24 mouse cellular contexts compared by ENCODE assay signal in genomic region chr10:84212096-84212785, GRCm38 (mm10).
DNase-seq lines count a peak whose midpoint lies in the region; ATAC-seq and TF ChIP-seq lines count a peak whose summit lies in the region.
"Had no signal": no experiment of that assay in that cellular context is flagged by ENCODE, and none has a peak within 500 bp of the region (broad histone marks: within the 10 kb centered on the region; RNA-seq: fewer than 3 reads in every experiment).

No protein-coding gene starts in this region.

- 0 out of 2 replicates have a peak, but pooled peaks cover 2% of the 10 kb centered on the region for H3K4me1 ChIP-seq in kidney, embryonic 16.5 days (ENCODE audit: insufficient read depth, low read length)
- H3K4me1 ChIP-seq in kidney, embryonic 15.5 days: 0 out of 2 replicates have a peak, but pooled peaks cover 3% of the 10 kb centered on the region
- H3K4me1 ChIP-seq in midbrain, postnatal 0 days (ENCODE audit: insufficient read depth, low read length): no peaks in the 10 kb centered on the region
- H3K4me1 ChIP-seq: forebrain, embryonic 13.5 days; liver, embryonic 13.5 days; lung, embryonic 15.5 days; neural tube, embryonic 12.5 days; stomach, embryonic 15.5 days had no signal

- WGBS in kidney, embryonic 16.5 days: 69% methylated on average over 5 of the region's 5 CpGs
- WGBS in kidney, embryonic 15.5 days: 71% methylated on average over 5 of the region's 5 CpGs
- 83% methylated on average over 5 of the region's 5 CpGs for WGBS in midbrain, postnatal 0 days

- H3K9ac ChIP-seq in kidney, embryonic 16.5 days (replicated peaks; ENCODE audit: low read length): no peak overlapping the region
- H3K9ac ChIP-seq in kidney, embryonic 15.5 days: no peak overlapping the region
- H3K9ac ChIP-seq in midbrain, postnatal 0 days (replicated peaks; ENCODE audit: low read length, poor library complexity, severe bottlenecking): no peak overlapping the region
- H3K9ac ChIP-seq: forebrain, embryonic 13.5 days; heart, embryonic 15.5 days; liver, embryonic 13.5 days; lung, embryonic 15.5 days; neural tube, embryonic 12.5 days; stomach, embryonic 15.5 days had no signal

- H3K27me3 ChIP-seq in kidney, embryonic 16.5 days (ENCODE audit: insufficient read depth, low read length): no peaks in the 10 kb centered on the region
- no peaks in the 10 kb centered on the region for H3K27me3 ChIP-seq in kidney, embryonic 15.5 days
- no peaks in the 10 kb centered on the region for H3K27me3 ChIP-seq in midbrain, postnatal 0 days (ENCODE audit: insufficient read depth, low read length)
- H3K27me3 ChIP-seq: forebrain, embryonic 13.5 days; heart, embryonic 15.5 days; liver, embryonic 13.5 days; lung, embryonic 15.5 days; neural tube, embryonic 12.5 days; stomach, embryonic 15.5 days had no signal

- H3K36me3 ChIP-seq in kidney, embryonic 16.5 days (ENCODE audit: insufficient read depth, low read length): no peaks in the 10 kb centered on the region; the same call in 1 of the 2 replicates
- no peaks in the 10 kb centered on the region for H3K36me3 ChIP-seq in kidney, embryonic 15.5 days
- H3K36me3 ChIP-seq in midbrain, postnatal 0 days (ENCODE audit: insufficient read depth, low read length): no peaks in the 10 kb centered on the region
- H3K36me3 ChIP-seq: heart, embryonic 15.5 days; liver, embryonic 13.5 days; lung, embryonic 15.5 days; neural tube, embryonic 12.5 days; stomach, embryonic 15.5 days had no signal

- peak; percentile 27 for DNase-seq in embryo, embryonic 10.5 days (ENCODE audit: low spot score)
- DNase-seq in embryo, embryonic 9.5 days (ENCODE audit: extremely low spot score): no peak
- peak; percentile 10 for DNase-seq in right cerebral cortex, postnatal 25 days
- DNase-seq in right cerebral cortex, postnatal 36 days (ENCODE audit: low spot score in 2 of 2): no peak
- DNase-seq in telencephalon, adult 2 months (ENCODE audit: low read depth, low spot score): peak; percentile 19
- no peak for DNase-seq in midbrain, postnatal 0 days (ENCODE audit: low spot score)
- DNase-seq: adrenal gland, postnatal 10 days; cerebellum, adult 18-20 months; gastrocnemius, postnatal 36 days; heart, postnatal 4 days; kidney, adult 18-20 months; liver, embryonic 13.5 days; thymus, adult 2 months had no signal

- H3K9me3 ChIP-seq in kidney, embryonic 16.5 days (ENCODE audit: low read length): peaks cover 8% of the 10 kb centered on the region; the same call in 1 of the 2 replicates
- peaks cover 5% of the 10 kb centered on the region; the same call in 1 of the 2 replicates for H3K9me3 ChIP-seq in kidney, embryonic 15.5 days (replicated peaks)
- H3K9me3 ChIP-seq in midbrain, postnatal 0 days (ENCODE audit: low read length): no peaks in the 10 kb centered on the region; the same call in 1 of the 2 replicates
- H3K9me3 ChIP-seq: liver, embryonic 13.5 days; stomach, embryonic 15.5 days had no signal

- no peak for TF ChIP-seq CTCF in midbrain, postnatal 0 days (IDR thresholded peaks at IDR 0.05)

- no peak overlapping the region for H3K4me2 ChIP-seq in kidney, embryonic 16.5 days (replicated peaks; ENCODE audit: low read depth, low read length)
- H3K4me2 ChIP-seq in kidney, embryonic 15.5 days: no peak overlapping the region
- no peak overlapping the region for H3K4me2 ChIP-seq in midbrain, postnatal 0 days (ENCODE audit: low read depth, low read length, poor library complexity, severe bottlenecking)
- H3K4me2 ChIP-seq: forebrain, embryonic 13.5 days; heart, embryonic 15.5 days; liver, embryonic 13.5 days; lung, embryonic 15.5 days; midbrain, embryonic 11.5 days; neural tube, embryonic 12.5 days; stomach, embryonic 15.5 days had no signal

- peak overlapping the region; percentile 7; the same call in 1 of the 2 replicates for H3K27ac ChIP-seq in kidney, embryonic 16.5 days (ENCODE audit: low read length)
- no peak overlapping the region for H3K27ac ChIP-seq in kidney, embryonic 15.5 days
- no peak overlapping the region for H3K27ac ChIP-seq in midbrain, postnatal 0 days (ENCODE audit: low read depth, low read length)
- H3K27ac ChIP-seq: forebrain, embryonic 13.5 days; heart, embryonic 15.5 days; liver, embryonic 13.5 days; lung, embryonic 15.5 days; macrophage; neural tube, embryonic 12.5 days; stomach, embryonic 15.5 days had no signal

- no peak overlapping the region for H3K4me3 ChIP-seq in kidney, embryonic 16.5 days (ENCODE audit: low read length)
- no peak overlapping the region for H3K4me3 ChIP-seq in kidney, embryonic 15.5 days (replicated peaks)
- no peak overlapping the region for H3K4me3 ChIP-seq in midbrain, postnatal 0 days (ENCODE audit: low read depth, low read length)
- H3K4me3 ChIP-seq: forebrain, embryonic 13.5 days; heart, embryonic 15.5 days; liver, embryonic 13.5 days; lung, embryonic 15.5 days; neural tube, embryonic 12.5 days; stomach, embryonic 15.5 days had no signal

- no peak for ATAC-seq in kidney, embryonic 16.5 days (ENCODE audit: low FRiP score, low TSS enrichment)
- no peak; the same call in 1 of the 2 replicates for ATAC-seq in kidney, embryonic 15.5 days (replicated peaks; ENCODE audit: low FRiP score)
- no peak for ATAC-seq in midbrain, postnatal 0 days (ENCODE audit: low FRiP score)
- ATAC-seq: activated CD4-positive, CD25-positive, alpha-beta regulatory T cell, adult 4 months; CD4-positive, CD25-positive, alpha-beta regulatory T cell, adult 4 months; forebrain, embryonic 13.5 days had no signal

Comparison
In these comparisons a context has a peak if more than half of its experiments do, and no peak if none do; other contexts are left out.
1. DNase-seq: peak in embryo, embryonic 10.5 days (single experiment), right cerebral cortex, postnatal 25 days (single experiment) and telencephalon, adult 2 months (single experiment); none in embryo, embryonic 9.5 days (single experiment), right cerebral cortex, postnatal 36 days (0 of 2) and midbrain, postnatal 0 days (single experiment).